13 mouse cellular contexts compared by ENCODE assay signal in the genomic region with DNA sequence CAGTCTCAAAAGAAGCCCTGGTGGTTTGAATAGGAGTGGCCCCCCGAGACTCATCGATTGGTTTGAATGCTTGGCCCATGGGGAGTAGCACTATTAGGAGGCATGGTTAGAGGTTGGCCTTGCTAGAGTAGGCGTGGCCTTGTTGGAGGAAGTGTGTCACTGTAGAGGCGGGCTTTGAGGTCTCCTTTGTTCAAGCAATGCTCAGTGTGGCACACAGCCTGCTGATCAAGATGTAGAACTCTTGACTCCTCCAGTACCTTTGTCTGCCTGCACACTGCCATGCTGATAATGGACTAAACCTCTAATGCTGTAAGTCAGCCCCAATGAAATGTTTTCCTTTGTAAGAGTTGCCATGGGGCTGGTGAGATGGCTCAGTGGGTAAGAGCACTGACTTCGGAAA. TPM values are rescaled to one million over a fixed set of nuclear protein-coding genes. Genes with fewer than 3 reads are reported as not detected.
DNase-seq lines count a peak whose midpoint lies in the region; ATAC-seq and TF ChIP-seq lines count a peak whose summit lies in the region.
"Had no signal": no experiment of that assay in that cellular context is flagged by ENCODE, and none has a peak within 500 bp of the region (broad histone marks: within the 10 kb centered on the region; RNA-seq: fewer than 3 reads in every experiment).

No protein-coding gene starts in this region.

- TF ChIP-seq POLR2A in thymus, adult 2 months (IDR thresholded peaks at IDR 0.05; ENCODE audit: control insufficient read depth, extremely low read depth, insufficient read depth, low read length, poor library complexity) = no peak

- H3K4me1 ChIP-seq in heart, embryonic 13.5 days = peaks cover 31% of the 10 kb centered on the region
- H3K4me1 ChIP-seq in heart, embryonic 11.5 days (ENCODE audit: control insufficient read depth, insufficient read depth, low read length) = peaks cover 7% of the 10 kb centered on the region
- H3K4me1 ChIP-seq in neural tube, embryonic 13.5 days (replicated peaks) = peaks cover 18% of the 10 kb centered on the region; the same call in 1 of the 2 replicates
- H3K4me1 ChIP-seq in forebrain, postnatal 0 days (ENCODE audit: insufficient read depth) = 0 out of 2 replicates have a peak, but pooled peaks cover under 1% of the 10 kb centered on the region
- H3K4me1 ChIP-seq in stomach, postnatal 0 days (replicated peaks; ENCODE audit: control insufficient read depth, insufficient read depth) = no peaks in the 10 kb centered on the region
- peaks cover 36% of the 10 kb centered on the region for H3K4me1 ChIP-seq in thymus, adult 2 months (replicated peaks; ENCODE audit: control insufficient read depth, insufficient read depth, low read length)
- H3K4me1 ChIP-seq: limb, embryonic 12.5 days had no signal

- no peak for TF ChIP-seq CTCF in forebrain, postnatal 0 days (IDR thresholded peaks at IDR 0.05; ENCODE audit: low read depth)
- no peak for TF ChIP-seq CTCF in stomach, postnatal 0 days (IDR thresholded peaks at IDR 0.05; ENCODE audit: low read depth)
- TF ChIP-seq CTCF in thymus, adult 2 months (IDR thresholded peaks at IDR 0.05; ENCODE audit: borderline replicate concordance, control insufficient read depth, extremely low read depth, insufficient read depth, low read length, poor library complexity) = no peak

- H3K27ac ChIP-seq in heart, embryonic 13.5 days (replicated peaks) = peak overlapping the region; percentile 42; the same call in 1 of the 2 replicates
- H3K27ac ChIP-seq in heart, embryonic 11.5 days (ENCODE audit: low read depth, low read length) = no peak overlapping the region
- 0 out of 2 replicates have a peak overlapping the region, but pooled peaks have one; percentile 23 for H3K27ac ChIP-seq in neural tube, embryonic 13.5 days (replicated peaks)
- H3K27ac ChIP-seq in forebrain, postnatal 0 days (ENCODE audit: low read depth, low read length) = no peak overlapping the region
- H3K27ac ChIP-seq in stomach, postnatal 0 days (replicated peaks) = no peak overlapping the region
- H3K27ac ChIP-seq in thymus, adult 2 months (ENCODE audit: control insufficient read depth, insufficient read depth, low read length) = no peak overlapping the region
- H3K27ac ChIP-seq: heart, adult 2 months; limb, embryonic 12.5 days had no signal

- H3K9ac ChIP-seq in heart, embryonic 13.5 days = no peak overlapping the region
- no peak overlapping the region for H3K9ac ChIP-seq in heart, embryonic 11.5 days (ENCODE audit: low read depth, low read length)
- H3K9ac ChIP-seq in neural tube, embryonic 13.5 days = no peak overlapping the region
- no peak overlapping the region for H3K9ac ChIP-seq in forebrain, postnatal 0 days
- no peak overlapping the region for H3K9ac ChIP-seq in stomach, postnatal 0 days (ENCODE audit: low read length)
- H3K9ac ChIP-seq: limb, embryonic 12.5 days had no signal

- peaks cover 3% of the 10 kb centered on the region; the same call in 1 of the 2 replicates for H3K27me3 ChIP-seq in heart, embryonic 13.5 days (replicated peaks)
- 0 out of 2 replicates have a peak, but pooled peaks cover 3% of the 10 kb centered on the region for H3K27me3 ChIP-seq in heart, embryonic 11.5 days (ENCODE audit: control insufficient read depth, insufficient read depth, low read length)
- no peaks in the 10 kb centered on the region for H3K27me3 ChIP-seq in neural tube, embryonic 13.5 days
- no peaks in the 10 kb centered on the region for H3K27me3 ChIP-seq in forebrain, postnatal 0 days (ENCODE audit: insufficient read depth, low read length)
- H3K27me3 ChIP-seq in stomach, postnatal 0 days (ENCODE audit: control insufficient read depth, insufficient read depth, low read length) = no peaks in the 10 kb centered on the region
- H3K27me3 ChIP-seq in thymus, adult 2 months (ENCODE audit: control insufficient read depth, insufficient read depth, low read length) = no peaks in the 10 kb centered on the region
- H3K27me3 ChIP-seq: limb, embryonic 12.5 days had no signal

- H3K36me3 ChIP-seq in heart, embryonic 13.5 days = peaks cover 31% of the 10 kb centered on the region
- H3K36me3 ChIP-seq in heart, embryonic 11.5 days (ENCODE audit: control insufficient read depth, insufficient read depth, low read length) = peaks cover 9% of the 10 kb centered on the region; the same call in 1 of the 2 replicates
- H3K36me3 ChIP-seq in neural tube, embryonic 13.5 days = peaks cover 23% of the 10 kb centered on the region
- peaks cover 24% of the 10 kb centered on the region for H3K36me3 ChIP-seq in forebrain, postnatal 0 days (ENCODE audit: insufficient read depth)
- peaks cover 4% of the 10 kb centered on the region; the same call in 1 of the 2 replicates for H3K36me3 ChIP-seq in stomach, postnatal 0 days (ENCODE audit: control insufficient read depth, insufficient read depth, low read length)
- H3K36me3 ChIP-seq in thymus, adult 2 months (ENCODE audit: control insufficient read depth, insufficient read depth, low read length) = peaks cover 7% of the 10 kb centered on the region; the same call in 1 of the 2 replicates

- DNase-seq in neural tube, embryonic 10.5 days (ENCODE audit: extremely low spot score, low spot score) = no peak
- no peak for DNase-seq in forebrain, postnatal 0 days
- no peak for DNase-seq in stomach, postnatal 0 days (ENCODE audit: low spot score)
- no peak for DNase-seq in layer of hippocampus, adult 8-10 months (ENCODE audit: low spot score in 2 of 2)
- DNase-seq in thymus, adult 2 months = no peak
- DNase-seq: adrenal gland, adult 2 months; cerebellum, adult 18-20 months; heart, adult 2 months; right cerebral cortex, postnatal 14 days had no signal

- WGBS in heart, embryonic 13.5 days = 77% methylated on average over 5 of the region's 5 CpGs
- WGBS in heart, embryonic 11.5 days (ENCODE audit: insufficient replicate concordance) = 76% methylated on average over 5 of the region's 5 CpGs
- WGBS in neural tube, embryonic 13.5 days = 75% methylated on average over 5 of the region's 5 CpGs
- 71% methylated on average over 5 of the region's 5 CpGs for WGBS in forebrain, postnatal 0 days
- WGBS in stomach, postnatal 0 days = 84% methylated on average over 5 of the region's 5 CpGs
- WGBS in thymus, adult 2 months = 78% methylated on average over 5 of the region's 5 CpGs

- no peak for ATAC-seq in heart, embryonic 13.5 days (ENCODE audit: extremely low read depth, insufficient number of reproducible peaks, low FRiP score, low TSS enrichment)
- no peak for ATAC-seq in heart, embryonic 11.5 days (replicated peaks; ENCODE audit: insufficient number of reproducible peaks, low FRiP score, low TSS enrichment)
- 0 out of 2 replicates have a peak, but pooled peaks have one; percentile 24 for ATAC-seq in neural tube, embryonic 13.5 days (ENCODE audit: low read depth)
- peak; percentile 60; the same call in 1 of the 2 replicates for ATAC-seq in forebrain, postnatal 0 days
- ATAC-seq in stomach, postnatal 0 days (ENCODE audit: low FRiP score, low TSS enrichment) = peak; percentile 15; the same call in 1 of the 2 replicates

- TF ChIP-seq EP300 in stomach, postnatal 0 days (optimal IDR thresholded peaks at IDR 0.05) = no peak

- no peak overlapping the region for H3K4me2 ChIP-seq in heart, embryonic 13.5 days
- H3K4me2 ChIP-seq in heart, embryonic 11.5 days = no peak overlapping the region
- no peak overlapping the region for H3K4me2 ChIP-seq in neural tube, embryonic 13.5 days
- H3K4me2 ChIP-seq in forebrain, postnatal 0 days (ENCODE audit: low read depth) = no peak overlapping the region
- H3K4me2 ChIP-seq in stomach, postnatal 0 days (replicated peaks; ENCODE audit: low read depth) = no peak overlapping the region
- H3K4me2 ChIP-seq: limb, embryonic 12.5 days had no signal

- H3K4me3 ChIP-seq in heart, embryonic 13.5 days = no peak overlapping the region
- no peak overlapping the region for H3K4me3 ChIP-seq in heart, embryonic 11.5 days (ENCODE audit: low read depth, low read length)
- H3K4me3 ChIP-seq in neural tube, embryonic 13.5 days = no peak overlapping the region
- no peak overlapping the region for H3K4me3 ChIP-seq in forebrain, postnatal 0 days (ENCODE audit: low read depth, low read length)
- no peak overlapping the region for H3K4me3 ChIP-seq in stomach, postnatal 0 days (ENCODE audit: low read depth, low read length)
- H3K4me3 ChIP-seq in thymus, adult 2 months (ENCODE audit: control insufficient read depth, insufficient read depth, low read length) = no peak overlapping the region
- H3K4me3 ChIP-seq: heart, adult 2 months; limb, embryonic 12.5 days had no signal

- H3K9me3 ChIP-seq in heart, embryonic 13.5 days = no peaks in the 10 kb centered on the region
- no peaks in the 10 kb centered on the region for H3K9me3 ChIP-seq in heart, embryonic 11.5 days (replicated peaks; ENCODE audit: control insufficient read depth, low read length)
- no peaks in the 10 kb centered on the region for H3K9me3 ChIP-seq in neural tube, embryonic 13.5 days
- no peaks in the 10 kb centered on the region for H3K9me3 ChIP-seq in forebrain, postnatal 0 days (ENCODE audit: low read length)
- no peaks in the 10 kb centered on the region for H3K9me3 ChIP-seq in stomach, postnatal 0 days (ENCODE audit: control insufficient read depth, low read length)
- H3K9me3 ChIP-seq: limb, embryonic 12.5 days had no signal

RNA-seq across cellular contexts. Expression of a gene that starts 9.1 kb away (rescaled TPM):
- 23.7 and 26.0 TPM in 2 replicates for polyA plus RNA-seq in heart, embryonic 13.5 days (2015; fragmentation: Nextera tagmentation; extraction: Ambion mirVana)
- polyA plus RNA-seq in heart, embryonic 11.5 days (2014; fragmentation: Nextera tagmentation; extraction: Ambion mirVana) = 16.0 and 18.2 TPM in 2 replicates
- polyA plus RNA-seq in neural tube, embryonic 13.5 days (2015; fragmentation: Nextera tagmentation; extraction: Ambion mirVana) = 43.1 and 43.4 TPM in 2 replicates
- 37.0 and 50.5 TPM in 2 replicates for total RNA-seq in forebrain, postnatal 0 days (2014; rRNA removed)
- polyA plus RNA-seq in forebrain, postnatal 0 days (2015; fragmentation: Nextera tagmentation; extraction: Ambion mirVana) = 30.4 and 31.1 TPM in 2 replicates
- 25.1 and 26.1 TPM in 2 replicates for polyA plus RNA-seq in stomach, postnatal 0 days (2015; fragmentation: Nextera tagmentation; extraction: Ambion mirVana)
- total RNA-seq in layer of hippocampus, adult 8-10 months (2022) = 10 to 100 TPM; 31.1 to 38.6 (median 37.0) TPM
- 204 and 239 TPM in 2 replicates for polyA plus RNA-seq in thymus, adult 2 months (2012; rRNA removed)

RNA-seq across cellular contexts. Expression of a gene that starts 42.2 kb away (rescaled TPM):
- polyA plus RNA-seq in heart, embryonic 13.5 days (2015; fragmentation: Nextera tagmentation; extraction: Ambion mirVana) = 44.1 and 46.1 TPM in 2 replicates
- 26.4 and 27.2 TPM in 2 replicates for polyA plus RNA-seq in heart, embryonic 11.5 days (2014; fragmentation: Nextera tagmentation; extraction: Ambion mirVana)
- 548 and 565 TPM in 2 replicates for polyA plus RNA-seq in neural tube, embryonic 13.5 days (2015; fragmentation: Nextera tagmentation; extraction: Ambion mirVana)
- 917 and 954 TPM in 2 replicates for total RNA-seq in forebrain, postnatal 0 days (2014; rRNA removed)
- 702 and 718 TPM in 2 replicates for polyA plus RNA-seq in forebrain, postnatal 0 days (2015; fragmentation: Nextera tagmentation; extraction: Ambion mirVana)
- polyA plus RNA-seq in stomach, postnatal 0 days (2015; fragmentation: Nextera tagmentation; extraction: Ambion mirVana) = 31.4 and 38.5 TPM in 2 replicates
- 100 to 1,000 TPM; 160 to 178 (median 170) TPM for total RNA-seq in layer of hippocampus, adult 8-10 months (2022)
- 95.8 and 100.0 TPM in 2 replicates for polyA plus RNA-seq in thymus, adult 2 months (2012; rRNA removed)

Comparison
In these comparisons a context has a peak if more than half of its experiments do, and no peak if none do; other contexts are left out.
1. H3K27ac ChIP-seq: peak in heart, embryonic 13.5 days (single experiment) and neural tube, embryonic 13.5 days (single experiment); none in heart, embryonic 11.5 days (single experiment), forebrain, postnatal 0 days (single experiment), stomach, postnatal 0 days (single experiment) and thymus, adult 2 months (single experiment).
2. ATAC-seq: peak in neural tube, embryonic 13.5 days (single experiment), forebrain, postnatal 0 days (single experiment) and stomach, postnatal 0 days (single experiment); none in heart, embryonic 13.5 days (single experiment) and heart, embryonic 11.5 days (single experiment).